Mouse (Mus musculus): ENCODE data around the gene Gm16429. TPM values are rescaled to one million over a fixed set of nuclear protein-coding genes. Genes with fewer than 3 reads are reported as not detected.
"Not testable (repeated sequence)": the region's sequence is repeated elsewhere in the genome, so short reads cannot be mapped to it uniquely, and the experiment has no call there.

Gm16429 gene
- polyA plus RNA-seq (2015; fragmentation: Nextera tagmentation; extraction: Ambion mirVana), result not detected in 2 replicates

DNA sequence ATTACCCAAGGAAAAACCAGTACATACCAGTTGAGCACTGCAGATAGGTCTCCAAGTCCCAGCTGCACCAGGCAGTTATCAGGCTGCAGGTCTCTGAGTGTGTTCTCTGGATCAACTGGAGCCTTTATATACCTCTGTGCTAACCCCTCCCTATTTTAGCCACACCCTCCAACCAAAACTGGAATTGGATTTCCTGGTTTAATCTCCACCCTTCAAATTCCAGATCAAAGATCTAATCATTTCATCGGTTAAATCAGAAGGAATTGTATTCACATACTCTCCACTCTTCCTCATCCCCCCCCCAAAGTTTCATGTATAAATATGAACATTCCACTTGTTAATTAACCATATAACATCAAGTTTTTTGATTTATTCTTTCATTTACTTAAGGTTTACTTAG, at the start of gene Gm16429:
Gene Gm16429 (minus strand): TSS at position 101 of the 400 bp plus-strand sequence.
- not testable (repeated sequence) for H3K4me3 ChIP-seq; H3K36me3 ChIP-seq; H3K4me2 ChIP-seq (replicated peaks); H3K9me3 ChIP-seq; H3K4me1 ChIP-seq; H3K9ac ChIP-seq; ATAC-seq (ENCODE audit: low FRiP score, low read depth); H3K27ac ChIP-seq; H3K27me3 ChIP-seq
- WGBS, result no CpG with 5 or more reads among the region's 1 CpGs

Other genes with a start within 250 kb of the Gm16429 start
- not detected in 2 replicates for gene Gm7792, start 85.3 kb downstream of the Gm16429 start, polyA plus RNA-seq (2015; fragmentation: Nextera tagmentation; extraction: Ambion mirVana)
- gene BC061212, start 141.5 kb upstream of the Gm16429 start, polyA plus RNA-seq (2015; fragmentation: Nextera tagmentation; extraction: Ambion mirVana), result not detected in 2 replicates
- not detected in 2 replicates for gene Gm6351, start 147.3 kb upstream of the Gm16429 start, polyA plus RNA-seq (2015; fragmentation: Nextera tagmentation; extraction: Ambion mirVana)